Mouse (Mus musculus): ENCODE measurements at regions not wholly inside any gene's neighbourhood (a gene's known extent, or its start where the extent isn't known, plus 50 kb on each side); places are given as distances from the start of the nearest gene placed in this dataset.

DNA sequence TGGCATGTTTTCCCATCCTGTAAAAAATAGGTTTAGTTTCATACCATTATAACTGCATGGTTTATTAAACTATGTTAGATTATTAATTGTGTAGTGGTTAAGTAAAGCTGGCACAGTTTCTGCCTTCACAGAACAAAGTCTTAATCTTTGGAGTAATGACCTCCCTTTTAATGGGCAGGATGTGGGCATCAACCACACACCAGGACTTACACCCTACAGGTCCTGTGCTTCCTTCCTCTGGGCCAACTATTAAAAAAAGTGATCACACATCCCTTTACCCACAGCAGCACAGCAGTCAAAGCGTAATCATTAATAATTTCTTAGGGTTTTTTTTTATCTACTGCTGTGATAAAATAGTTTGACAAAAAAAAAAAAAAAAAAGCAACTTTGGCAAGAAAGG, 300.3 kb downstream of the Fam49a start:
- no peak for DNase-seq (ENCODE audit: low read depth)

DNA sequence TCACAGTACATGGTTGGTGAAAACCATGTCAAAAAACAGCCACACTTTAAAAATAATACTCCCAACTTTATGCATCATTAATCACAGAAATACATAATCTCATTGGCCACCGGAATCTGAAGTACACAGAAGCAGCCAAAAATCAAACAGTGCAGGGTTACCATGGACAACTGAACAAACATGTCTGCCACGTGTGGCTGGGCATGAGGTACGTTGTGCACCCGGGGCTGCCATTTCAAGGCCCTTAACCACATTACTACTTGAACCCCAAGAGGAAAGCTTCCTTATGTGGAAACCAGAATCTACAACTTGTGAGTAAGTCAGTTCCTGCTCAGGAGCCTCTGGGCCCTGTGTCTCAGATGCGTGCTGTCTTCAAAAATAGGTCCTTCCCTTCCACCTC, 289.9 kb downstream of the Fam49a start:
- DNase-seq (ENCODE audit: low read depth): no peak

DNA sequence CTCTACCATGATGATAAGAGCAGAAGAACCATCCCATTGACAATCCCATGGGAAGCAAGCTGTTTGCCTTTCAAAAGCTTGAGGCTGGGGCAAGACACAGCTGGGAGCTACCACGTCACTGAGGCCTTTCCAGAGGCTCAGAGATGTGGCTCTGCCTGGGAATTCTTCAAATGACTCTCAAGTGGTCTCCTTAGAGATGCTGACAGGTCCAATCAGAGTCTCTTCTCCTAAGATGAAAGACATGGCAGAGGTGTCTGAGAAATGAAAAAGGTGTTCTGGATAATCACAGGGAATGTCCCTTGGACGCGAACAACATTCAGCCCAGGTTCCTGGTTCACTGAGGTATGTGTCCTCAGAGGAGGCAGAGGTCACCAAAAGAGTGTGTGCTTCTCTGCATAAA, 287.7 kb downstream of the Fam49a start:
- DNase-seq (ENCODE audit: low read depth): no peak

DNA sequence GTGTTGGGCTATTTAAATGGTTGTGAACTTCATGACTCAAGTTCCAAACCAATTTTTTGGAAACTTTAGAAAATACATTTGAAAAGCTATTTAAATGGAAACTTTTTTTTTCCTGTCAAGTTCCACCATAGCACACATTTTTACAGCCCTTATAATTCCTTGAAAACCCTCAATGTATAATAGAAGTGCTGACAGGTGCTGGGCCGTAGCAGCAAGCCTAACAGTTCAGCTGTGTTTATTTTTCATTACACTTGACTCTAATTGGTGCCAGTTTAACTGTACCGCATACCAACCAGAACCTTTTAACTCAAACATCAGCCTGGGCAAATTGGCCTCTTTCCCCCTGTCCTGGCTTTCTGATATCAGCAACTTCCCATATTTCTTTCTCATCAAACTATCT, 286.7 kb downstream of the Fam49a start:
- DNase-seq (ENCODE audit: low read depth): no peak

GRCm38 (mm10) chr12:12547477-12547876, 285.5 kb downstream of the Fam49a start:
- no peak for DNase-seq (ENCODE audit: low read depth)

DNA sequence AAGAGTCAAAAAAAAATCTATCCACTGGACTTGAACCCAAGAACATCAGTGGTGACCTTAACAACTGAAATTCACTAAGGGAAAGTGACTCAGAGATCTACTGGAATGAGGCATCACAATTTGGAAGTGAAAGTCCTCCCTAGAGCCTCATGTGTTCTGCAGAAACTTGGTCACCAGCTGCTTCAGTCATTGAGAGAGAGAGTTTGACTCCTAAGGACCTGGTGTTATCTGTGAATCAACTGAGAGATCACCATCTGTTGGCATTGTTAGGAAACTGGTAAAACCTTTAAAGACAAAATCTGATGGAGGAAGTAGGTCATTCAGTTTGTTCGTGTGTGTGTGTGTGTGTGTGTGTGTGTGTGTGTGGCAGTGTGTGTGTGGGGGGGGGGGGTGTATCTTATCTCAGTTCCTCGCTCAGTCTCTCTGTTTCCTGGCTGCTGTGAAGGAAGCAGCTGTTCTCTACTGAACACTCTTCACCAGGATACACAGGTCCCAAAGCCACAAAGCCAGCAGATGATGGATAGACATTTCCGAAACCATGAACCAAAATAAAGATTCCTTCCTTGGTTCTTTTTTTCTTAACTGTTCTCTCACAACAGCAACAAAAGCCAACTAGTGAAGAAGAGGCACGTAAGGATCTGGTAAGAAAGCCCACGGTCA, 284.6 kb downstream of the Fam49a start:
- no peak for DNase-seq (ENCODE audit: low read depth)

- no peak for DNase-seq (ENCODE audit: low read depth)
Measured at GRCm38 (mm10) chr12:12541076-12542070, 279.4 kb downstream of the Fam49a start.

GRCm38 (mm10) chr12:12539291-12539690, 277.4 kb downstream of the Fam49a start:
- DNase-seq (ENCODE audit: low read depth): no peak

DNA sequence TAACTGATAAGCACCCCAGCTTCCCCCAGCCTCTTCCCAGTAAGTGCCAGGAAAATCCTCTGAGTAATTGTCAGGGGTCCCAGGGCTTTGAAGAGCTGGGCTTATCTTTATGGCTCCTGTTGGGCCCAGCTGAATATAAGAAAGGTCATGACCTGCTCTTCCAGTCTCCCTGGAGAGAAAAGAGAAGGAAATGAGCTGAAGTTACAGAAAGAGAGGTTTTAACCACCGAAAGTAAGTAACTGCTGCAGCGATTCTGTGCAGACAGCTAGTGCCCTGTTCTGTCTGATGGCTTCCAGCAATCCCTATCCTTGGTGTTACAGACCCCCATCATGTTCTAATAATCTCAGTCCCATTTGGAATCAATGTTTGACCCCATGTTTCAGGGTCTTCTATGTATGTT, 272.8 kb downstream of the Fam49a start:
- no peak for DNase-seq (ENCODE audit: low read depth)

DNA sequence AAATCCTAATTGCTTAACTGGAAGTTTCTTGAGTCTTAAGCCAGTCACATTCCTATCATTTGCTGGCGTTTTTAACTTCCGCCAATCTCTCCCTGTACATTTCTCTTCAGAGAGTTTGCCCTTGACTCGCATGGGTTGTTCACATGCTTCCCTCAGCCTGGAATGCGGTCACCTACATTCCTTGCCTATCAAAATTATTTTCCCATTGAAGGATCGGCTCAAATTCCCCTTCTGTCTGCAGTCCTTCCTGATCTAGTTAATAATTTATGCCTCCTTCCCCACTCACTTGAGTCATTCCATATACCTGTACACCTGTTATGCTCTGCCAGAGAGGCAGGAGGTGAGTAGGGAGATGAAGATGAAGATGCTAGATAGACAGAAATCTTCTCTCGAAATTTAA, 268.9 kb downstream of the Fam49a start:
- DNase-seq (ENCODE audit: low read depth): no peak

DNA sequence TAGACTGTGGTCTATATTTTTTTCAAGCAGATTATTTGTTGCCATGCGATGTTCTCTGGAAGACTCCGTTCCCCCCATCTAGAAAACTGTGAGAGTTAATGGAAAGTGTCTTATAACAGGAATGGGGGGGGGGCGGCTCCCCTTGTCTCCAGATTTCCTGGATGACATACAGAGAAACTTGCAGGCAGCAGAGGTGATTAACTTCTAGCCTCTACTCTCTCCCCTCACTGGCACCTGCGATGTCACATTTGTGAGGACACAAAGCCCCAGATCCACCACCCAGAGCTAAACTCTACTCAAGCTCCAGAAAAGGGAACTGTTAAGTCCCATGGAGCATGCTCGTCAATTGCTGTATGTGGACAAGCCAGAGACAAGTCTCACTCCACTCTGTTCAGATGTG, 267.6 kb downstream of the Fam49a start:
- DNase-seq (ENCODE audit: low read depth): no peak

- DNase-seq (ENCODE audit: low read depth): no peak
Measured at GRCm38 (mm10) chr12:12528478-12528981, 266.6 kb downstream of the Fam49a start.

GRCm38 (mm10) chr12:12527766-12528477, 266.0 kb downstream of the Fam49a start:
- DNase-seq (ENCODE audit: low read depth): no peak

DNA sequence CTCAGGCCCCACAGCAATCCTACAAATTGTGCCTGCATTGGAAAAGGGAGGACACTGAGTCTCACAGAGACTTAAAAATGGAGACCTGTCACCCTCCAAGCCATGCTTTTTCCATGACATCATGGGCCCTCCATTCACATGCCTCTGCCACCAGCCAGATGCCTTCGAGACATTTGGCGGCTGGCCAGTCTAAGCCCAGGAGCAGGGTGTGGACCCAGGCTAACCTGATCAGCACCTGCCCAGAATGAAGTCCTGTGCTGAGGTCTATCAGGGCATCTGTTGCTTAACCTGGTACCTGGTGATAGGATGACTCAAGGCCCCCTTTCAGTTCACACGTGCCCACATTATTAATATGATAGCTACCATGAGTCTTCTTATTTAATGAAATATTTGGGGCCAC, 265.4 kb downstream of the Fam49a start:
- DNase-seq (ENCODE audit: low read depth): no peak

GRCm38 (mm10) chr12:12520311-12520852, 258.4 kb downstream of the Fam49a start:
- no peak for DNase-seq (ENCODE audit: low read depth)

DNA sequence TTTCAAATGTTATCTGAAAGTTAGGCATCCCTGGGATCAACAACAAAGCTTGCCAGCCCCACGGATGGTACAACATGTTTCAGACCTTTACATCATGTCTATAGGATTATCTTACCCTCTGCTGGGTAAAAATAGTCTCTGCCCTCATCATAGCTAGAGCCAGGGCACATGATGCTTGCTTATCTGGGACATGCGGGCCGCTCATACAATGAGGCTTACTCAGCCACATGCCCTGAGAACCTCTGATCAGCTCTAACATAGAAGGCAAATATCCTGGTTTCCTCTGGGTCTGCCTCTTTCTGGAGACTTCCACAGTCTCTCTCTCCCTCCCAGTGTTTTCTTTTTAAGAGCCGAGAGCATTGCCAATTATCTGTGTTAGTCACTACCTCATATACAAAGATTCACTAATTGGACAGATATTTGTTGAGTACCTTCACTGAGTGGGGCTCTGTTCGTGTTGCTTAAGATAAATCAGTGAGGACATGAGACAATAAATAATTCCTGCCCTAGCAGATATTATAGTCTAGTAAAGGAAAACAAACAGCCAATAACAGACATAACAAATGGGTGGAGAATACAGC, 256.6 kb downstream of the Fam49a start:
- DNase-seq (ENCODE audit: low read depth): no peak

DNA sequence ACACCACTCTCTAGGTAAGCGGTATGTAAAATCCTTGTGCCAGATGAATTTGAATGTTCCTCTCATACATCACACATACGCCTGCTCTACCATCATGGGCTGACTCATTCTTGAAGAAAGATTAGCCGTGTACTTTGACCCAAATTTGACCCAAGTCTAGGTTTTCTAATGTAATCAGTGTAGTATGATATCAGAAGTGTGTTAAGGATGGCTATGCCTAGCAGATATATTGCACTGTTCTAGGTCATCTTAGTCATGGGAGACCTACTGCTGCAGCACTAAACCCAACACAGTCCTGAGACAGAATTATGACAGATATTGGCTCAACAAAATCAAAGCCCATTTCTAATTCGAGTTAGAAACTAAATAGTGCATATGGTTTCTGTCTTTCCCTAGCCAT, 255.1 kb downstream of the Fam49a start:
- no peak for DNase-seq (ENCODE audit: low read depth)

- DNase-seq (ENCODE audit: low read depth): no peak
Measured at GRCm38 (mm10) chr12:12510764-12511163, 248.8 kb downstream of the Fam49a start.

- DNase-seq (ENCODE audit: low read depth): no peak
Measured at GRCm38 (mm10) chr12:12509164-12509937, 247.4 kb downstream of the Fam49a start.

DNA sequence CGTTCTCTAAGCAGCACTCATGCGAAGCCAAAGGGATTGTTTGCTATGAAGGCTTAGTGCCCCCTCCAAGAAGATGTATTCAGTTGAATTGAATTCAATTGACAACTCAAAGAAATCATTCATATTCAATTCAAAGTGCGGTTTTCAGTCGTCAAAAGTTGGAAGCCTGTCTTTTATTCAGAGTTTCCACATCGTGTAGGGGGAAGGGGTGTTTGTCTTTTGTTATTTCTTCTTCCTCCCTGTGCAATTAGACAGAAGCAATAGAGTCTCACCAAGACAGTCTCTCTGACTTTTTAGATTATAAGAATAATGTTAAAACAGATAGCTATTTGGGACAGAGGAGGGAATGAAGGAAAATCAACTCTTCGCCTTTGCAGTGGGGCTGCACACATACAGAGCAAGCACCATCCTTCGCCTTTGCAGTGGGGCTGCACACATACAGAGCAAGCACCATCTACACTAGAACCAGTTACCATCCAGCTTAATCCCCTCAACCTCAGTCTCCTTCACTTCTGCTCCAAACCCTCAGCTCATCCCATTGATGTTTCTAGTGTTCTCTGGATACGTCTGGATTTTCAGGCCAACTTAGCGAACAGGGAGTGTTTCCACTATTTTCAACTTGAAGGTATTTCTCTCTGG, 246.7 kb downstream of the Fam49a start:
- no peak for DNase-seq (ENCODE audit: low read depth)

GRCm38 (mm10) chr12:12506671-12507070, 244.7 kb downstream of the Fam49a start:
- no peak for DNase-seq (ENCODE audit: low read depth)

Measured in induced T-regulatory cell, adult 2 months (primary cell).